Mouse (Mus musculus) lung, postnatal 0 days (tissue): ENCODE measurements around the gene Smim24.

Source experiments
- CTCF ChIP-seq: IDR thresholded peaks from 2 replicates; pipeline ENCODE4 v1.5.1; 2016; ENCODE audit warnings: antibody characterized with exemption, mild to moderate bottlenecking
- EP300 ChIP-seq: IDR thresholded peaks from 2 replicates; pipeline ENCODE4 v1.6.1; 2016; ENCODE audit warnings: antibody characterized with exemption, mild to moderate bottlenecking, control low read depth

GRCm38 (mm10) chr10:81399296-81399695 lies 6.4 kb downstream of the Smim24 start:
- TF ChIP-seq CTCF (no peak), EP300 (no peak)
